Mouse (Mus musculus): Measurements from ENCODE around the gene Ckm. TPM values are rescaled to one million over a fixed set of nuclear protein-coding genes. Genes with fewer than 3 reads are reported as not detected.

Ckm gene
- polyA plus RNA-seq, 1 experiment from 2014 or later, result 0.40 TPM

DNA sequence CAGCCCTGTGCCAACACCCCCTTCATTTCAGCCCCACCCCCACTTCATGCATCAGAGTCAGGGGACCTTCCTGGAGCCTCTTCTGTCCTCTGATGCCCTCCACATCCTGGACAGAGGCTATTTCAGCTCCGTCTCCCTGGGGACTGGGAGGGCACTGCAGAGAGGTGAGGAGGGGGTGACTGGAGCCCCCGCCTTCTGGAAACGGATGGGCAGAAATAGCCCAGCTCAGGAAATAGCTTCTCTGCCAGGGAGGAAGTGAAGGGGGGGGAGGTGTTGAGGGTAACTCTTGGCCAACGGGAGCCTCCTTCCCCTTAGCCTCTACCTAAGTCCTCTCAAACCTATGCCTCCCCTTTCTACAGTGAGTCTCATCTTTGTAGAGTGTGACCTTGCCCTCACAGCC is 67.8 kb downstream of the Ckm start:
- Histone ChIP-seq H3K9me3 (ENCODE audit: control insufficient read depth, low read length) (no peaks in the 10 kb centered on the region), H3K36me3 (ENCODE audit: control insufficient read depth, insufficient read depth, low read length) (no peaks in the 10 kb centered on the region), H3K27ac (ENCODE audit: low read depth, low read length) (peak overlapping the region; percentile 43; the same call in 1 of the 2 replicates), H3K4me1 (replicated peaks; ENCODE audit: control insufficient read depth, insufficient read depth, low read length) (peaks cover 21% of the 10 kb centered on the region), H3K4me3 (ENCODE audit: low read depth, low read length) (no peak overlapping the region), H3K9ac (ENCODE audit: low read depth, low read length) (no peak overlapping the region), H3K27me3 (replicated peaks; ENCODE audit: control insufficient read depth, insufficient read depth, low read length) (peaks cover 44% of the 10 kb centered on the region), H3K4me2 (peak overlapping the region; percentile 40)
- no peak for DNase-seq (ENCODE audit: low spot score)
- WGBS, result 23% methylated on average over 4 of the region's 4 CpGs
- peak; percentile 29 for ATAC-seq (replicated peaks; ENCODE audit: low FRiP score)

MicroRNA genes within 50 kb of the gene (microRNA counts, 519-probe panel; counts per million panel counts)
- microRNA mmu-miR-343, result not detected

Small RNA genes lying within 50 kb of the gene (microRNA-seq; reads per million reads assigned to microRNA genes)
- not detected for gene Mir343 (ENCODE audit: borderline number of aligned reads)

Other genes with a start within 250 kb of the Ckm start
- gene Gipr, start 238.6 kb upstream of the Ckm start, polyA plus RNA-seq (2014; fragmentation: Nextera tagmentation; extraction: Ambion mirVana), result 0.69 and 0.73 TPM in 2 replicates
- gene Eml2, start 228.4 kb upstream of the Ckm start, polyA plus RNA-seq (2014; fragmentation: Nextera tagmentation; extraction: Ambion mirVana), result 2.7 and 3.8 TPM in 2 replicates
- gene Gpr4, start 192.2 kb upstream of the Ckm start, polyA plus RNA-seq (2014; fragmentation: Nextera tagmentation; extraction: Ambion mirVana), result 1.4 and 1.9 TPM in 2 replicates
- gene Opa3, start 176.4 kb upstream of the Ckm start, polyA plus RNA-seq (2014; fragmentation: Nextera tagmentation; extraction: Ambion mirVana), result 31.6 and 33.9 TPM in 2 replicates
- gene Vasp, start 133.0 kb upstream of the Ckm start, polyA plus RNA-seq (2014; fragmentation: Nextera tagmentation; extraction: Ambion mirVana), result 85.9 and 87.5 TPM in 2 replicates
- gene Ppm1n, start 124.7 kb upstream of the Ckm start, polyA plus RNA-seq (2014; fragmentation: Nextera tagmentation; extraction: Ambion mirVana), result not detected in 2 replicates
- 8.2 and 11.1 TPM in 2 replicates for gene Rtn2, start 122.2 kb upstream of the Ckm start, polyA plus RNA-seq (2014; fragmentation: Nextera tagmentation; extraction: Ambion mirVana)
- gene Fosb, start 94.7 kb upstream of the Ckm start, polyA plus RNA-seq (2014; fragmentation: Nextera tagmentation; extraction: Ambion mirVana), result 0.07 TPM in 1 of 2 replicates, not detected in the other
- gene Ercc1, start 60.0 kb upstream of the Ckm start, polyA plus RNA-seq (2014; fragmentation: Nextera tagmentation; extraction: Ambion mirVana), result 46.4 and 46.8 TPM in 2 replicates
- 28.7 and 30.2 TPM in 2 replicates for gene Cd3eap, start 45.3 kb upstream of the Ckm start, polyA plus RNA-seq (2014; fragmentation: Nextera tagmentation; extraction: Ambion mirVana)
- gene Ppp1r13l, start 45.0 kb upstream of the Ckm start, polyA plus RNA-seq (2014; fragmentation: Nextera tagmentation; extraction: Ambion mirVana), result 3.9 and 4.2 TPM in 2 replicates
- 14.0 and 15.6 TPM in 2 replicates for gene Ercc2, start 22.8 kb upstream of the Ckm start, polyA plus RNA-seq (2014; fragmentation: Nextera tagmentation; extraction: Ambion mirVana)
- gene Klc3, start 672 bp upstream of the Ckm start, polyA plus RNA-seq (2014; fragmentation: Nextera tagmentation; extraction: Ambion mirVana), result 0.71 and 0.99 TPM in 2 replicates
- 6.7 and 7.7 TPM in 2 replicates for gene Mark4, start 54.0 kb downstream of the Ckm start, polyA plus RNA-seq (2014; fragmentation: Nextera tagmentation; extraction: Ambion mirVana)
- gene Exoc3l2, start 58.6 kb downstream of the Ckm start, polyA plus RNA-seq (2014; fragmentation: Nextera tagmentation; extraction: Ambion mirVana), result 4.3 and 5.6 TPM in 2 replicates
- 2.0 and 2.1 TPM in 2 replicates for gene Bloc1s3, start 103.6 kb downstream of the Ckm start, polyA plus RNA-seq (2014; fragmentation: Nextera tagmentation; extraction: Ambion mirVana)
- gene Trappc6a, start 103.6 kb downstream of the Ckm start, polyA plus RNA-seq (2014; fragmentation: Nextera tagmentation; extraction: Ambion mirVana), result 97.4 and 108 TPM in 2 replicates
- not detected in 2 replicates for gene Nkpd1, start 113.1 kb downstream of the Ckm start, polyA plus RNA-seq (2014; fragmentation: Nextera tagmentation; extraction: Ambion mirVana)
- 2.9 and 3.1 TPM in 2 replicates for gene Ppp1r37, start 158.3 kb downstream of the Ckm start, polyA plus RNA-seq (2014; fragmentation: Nextera tagmentation; extraction: Ambion mirVana)
- gene Zfp296, start 172.5 kb downstream of the Ckm start, polyA plus RNA-seq (2014; fragmentation: Nextera tagmentation; extraction: Ambion mirVana), result 2.3 and 2.4 TPM in 2 replicates
- gene Gemin7, start 172.8 kb downstream of the Ckm start, polyA plus RNA-seq (2014; fragmentation: Nextera tagmentation; extraction: Ambion mirVana), result 133 and 142 TPM in 2 replicates
- 33.4 and 45.5 TPM in 2 replicates for gene Clasrp, start 199.7 kb downstream of the Ckm start, polyA plus RNA-seq (2014; fragmentation: Nextera tagmentation; extraction: Ambion mirVana)
- 2.0 and 2.3 TPM in 2 replicates for gene Relb, start 224.7 kb downstream of the Ckm start, polyA plus RNA-seq (2014; fragmentation: Nextera tagmentation; extraction: Ambion mirVana)